Mouse (Mus musculus) lung, adult 2 months (tissue): ENCODE data around the gene Unc13b.

Source experiments
- CTCF ChIP-seq: fragments of 200-500 bp; IDR thresholded peaks from 2 replicates; pipeline ENCODE4 v1.5.1; 2011; ENCODE audit warnings: mild to moderate bottlenecking, low read length, control low read depth; ENCODE audit not compliant: insufficient read depth
- POLR2A ChIP-seq: fragments of 200-500 bp; IDR thresholded peaks from 2 replicates; pipeline ENCODE4 v1.6.1; 2011; ENCODE audit warnings: low read depth, mild to moderate bottlenecking, control low read depth, low read length, borderline replicate concordance; ENCODE audit errors: extremely low read depth

DNA sequence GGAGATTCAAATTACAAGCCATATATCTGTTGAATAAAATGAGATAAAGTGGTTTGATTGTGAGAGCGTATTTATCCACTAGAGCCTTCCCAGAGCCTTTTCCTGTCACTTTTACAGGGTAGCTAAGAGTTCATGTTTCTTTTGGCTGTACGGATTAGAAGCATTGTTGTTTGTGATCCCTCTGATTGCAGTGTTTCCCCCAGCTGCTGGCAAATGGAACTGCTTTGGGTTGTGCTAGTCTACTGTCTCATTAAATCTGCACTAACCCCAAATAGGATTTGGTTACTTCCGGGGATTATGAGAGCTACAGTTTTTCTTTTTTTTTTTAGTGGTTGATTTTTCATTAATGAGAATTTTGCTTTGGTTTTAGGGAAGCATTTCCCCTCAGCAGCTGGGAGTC is 1.5 kb downstream of the Unc13b start:
- TF ChIP-seq POLR2A (no peak), CTCF (no peak)
